Mouse (Mus musculus): ENCODE measurements around the gene Tbl1xr1. TPM values are rescaled to one million over a fixed set of nuclear protein-coding genes. Genes with fewer than 3 reads are reported as not detected.

Gene Tbl1xr1
- total and polyA plus RNA-seq, 3 experiments = 13.5 to 67.2 (median 63.2) TPM

- TF ChIP-seq EP300 (IDR thresholded peaks at IDR 0.05; ENCODE audit: insufficient read depth, low read depth, low read length) = no peak
- TF ChIP-seq POLR2A (IDR thresholded peaks at IDR 0.05; ENCODE audit: insufficient read depth, low read depth, low read length) = no peak
- no peak for TF ChIP-seq CTCF (IDR thresholded peaks at IDR 0.05)
These were observed 31.6 kb downstream of the Tbl1xr1 start for GRCm38 (mm10) chr3:22108013-22108412.

GRCm38 (mm10) chr3:22109651-22110050, 33.2 kb downstream of the Tbl1xr1 start:
- no peak overlapping the region for H3K9ac ChIP-seq (ENCODE audit: low read depth, low read length)
- H3K27ac ChIP-seq = no peak overlapping the region
- TF ChIP-seq CTCF (IDR thresholded peaks at IDR 0.05) (peak; percentile 20; the same call in 1 of the 2 replicates), EP300 (IDR thresholded peaks at IDR 0.05; ENCODE audit: insufficient read depth, low read depth, low read length) (no peak)
- intact Hi-C loops (cut with DNase I) = no loop called here
- peaks cover 5% of the 10 kb centered on the region for H3K4me1 ChIP-seq (ENCODE audit: control insufficient read depth, insufficient read depth, low read length)
- no peaks in the 10 kb centered on the region for H3K27me3 ChIP-seq (ENCODE audit: control insufficient read depth, insufficient read depth, low read length)
- no peaks in the 10 kb centered on the region; the same call in 1 of the 2 replicates for H3K36me3 ChIP-seq (ENCODE audit: control insufficient read depth, insufficient read depth, low read length)
- H3K79me2 ChIP-seq (replicated peaks; ENCODE audit: control insufficient read depth, insufficient read depth, low read length) = peaks cover 5% of the 10 kb centered on the region
- no peak overlapping the region for H3K4me3 ChIP-seq
- 91% methylated on average over 1 of the region's 1 CpGs for WGBS
- DNase-seq = no peak

More at GRCm38 (mm10) chr3:22108013-22108412, 31.6 kb downstream of the Tbl1xr1 start:
- no peaks in the 10 kb centered on the region for H3K27me3 ChIP-seq (ENCODE audit: control insufficient read depth, insufficient read depth, low read length)
- H3K27ac ChIP-seq = no peak overlapping the region
- intact Hi-C loops (cut with DNase I) = no loop called here
- H3K4me1 ChIP-seq (ENCODE audit: control insufficient read depth, insufficient read depth, low read length) = peaks cover 5% of the 10 kb centered on the region
- DNase-seq = no peak
- peaks cover 3% of the 10 kb centered on the region for H3K79me2 ChIP-seq (replicated peaks; ENCODE audit: control insufficient read depth, insufficient read depth, low read length)
- H3K4me3 ChIP-seq = no peak overlapping the region
- no peak overlapping the region for H3K9ac ChIP-seq (ENCODE audit: low read depth, low read length)
- peaks cover 8% of the 10 kb centered on the region for H3K36me3 ChIP-seq (ENCODE audit: control insufficient read depth, insufficient read depth, low read length)

GRCm38 (mm10) chr3:22113773-22114172, 37.3 kb downstream of the Tbl1xr1 start:
- peaks cover 8% of the 10 kb centered on the region for H3K36me3 ChIP-seq (ENCODE audit: control insufficient read depth, insufficient read depth, low read length)
- no peak for DNase-seq
- no peak for TF ChIP-seq POLR2A (IDR thresholded peaks at IDR 0.05; ENCODE audit: insufficient read depth, low read depth, low read length)
- TF ChIP-seq EP300 (IDR thresholded peaks at IDR 0.05; ENCODE audit: insufficient read depth, low read depth, low read length) = no peak
- TF ChIP-seq CTCF (IDR thresholded peaks at IDR 0.05) = no peak
- intact Hi-C loops (cut with DNase I) = no loop called here
- WGBS = 90% methylated on average over 4 of the region's 4 CpGs
- no peak overlapping the region for H3K27ac ChIP-seq
- H3K4me3 ChIP-seq = no peak overlapping the region
- H3K4me1 ChIP-seq (ENCODE audit: control insufficient read depth, insufficient read depth, low read length) = peaks cover 9% of the 10 kb centered on the region
- H3K79me2 ChIP-seq (replicated peaks; ENCODE audit: control insufficient read depth, insufficient read depth, low read length) = peaks cover 11% of the 10 kb centered on the region
- H3K9ac ChIP-seq (ENCODE audit: low read depth, low read length) = no peak overlapping the region
- no peaks in the 10 kb centered on the region for H3K27me3 ChIP-seq (ENCODE audit: control insufficient read depth, insufficient read depth, low read length)

GRCm38 (mm10) chr3:22115221-22115620, 38.8 kb downstream of the Tbl1xr1 start:
- H3K4me3 ChIP-seq = no peak overlapping the region
- no peak for DNase-seq
- intact Hi-C loops (cut with DNase I) = no loop called here
- no peaks in the 10 kb centered on the region for H3K27me3 ChIP-seq (ENCODE audit: control insufficient read depth, insufficient read depth, low read length)
- peaks cover 8% of the 10 kb centered on the region for H3K36me3 ChIP-seq (ENCODE audit: control insufficient read depth, insufficient read depth, low read length)
- H3K79me2 ChIP-seq (replicated peaks; ENCODE audit: control insufficient read depth, insufficient read depth, low read length) = peaks cover 12% of the 10 kb centered on the region
- H3K27ac ChIP-seq = no peak overlapping the region
- TF ChIP-seq CTCF (IDR thresholded peaks at IDR 0.05) = no peak
- TF ChIP-seq POLR2A (IDR thresholded peaks at IDR 0.05; ENCODE audit: insufficient read depth, low read depth, low read length) = no peak
- no peak for TF ChIP-seq EP300 (IDR thresholded peaks at IDR 0.05; ENCODE audit: insufficient read depth, low read depth, low read length)
- H3K9ac ChIP-seq (ENCODE audit: low read depth, low read length) = no peak overlapping the region
- 14% methylated on average over 2 of the region's 2 CpGs for WGBS
- peaks cover 11% of the 10 kb centered on the region for H3K4me1 ChIP-seq (ENCODE audit: control insufficient read depth, insufficient read depth, low read length)

- H3K4me1 ChIP-seq (ENCODE audit: control insufficient read depth, insufficient read depth, low read length) = peaks cover 11% of the 10 kb centered on the region
- H3K4me3 ChIP-seq = no peak overlapping the region
- H3K9ac ChIP-seq (ENCODE audit: low read depth, low read length) = no peak overlapping the region
- 84% methylated on average over 3 of the region's 3 CpGs for WGBS
- TF ChIP-seq POLR2A (IDR thresholded peaks at IDR 0.05; ENCODE audit: insufficient read depth, low read depth, low read length) = no peak
- TF ChIP-seq CTCF (IDR thresholded peaks at IDR 0.05) = no peak
- no peak for TF ChIP-seq EP300 (IDR thresholded peaks at IDR 0.05; ENCODE audit: insufficient read depth, low read depth, low read length)
- H3K36me3 ChIP-seq (ENCODE audit: control insufficient read depth, insufficient read depth, low read length) = peaks cover 8% of the 10 kb centered on the region
- no peaks in the 10 kb centered on the region for H3K27me3 ChIP-seq (ENCODE audit: control insufficient read depth, insufficient read depth, low read length)
- intact Hi-C loops (cut with DNase I) = no loop called here
- no peak overlapping the region for H3K27ac ChIP-seq
- no peak for DNase-seq
- peaks cover 12% of the 10 kb centered on the region for H3K79me2 ChIP-seq (replicated peaks; ENCODE audit: control insufficient read depth, insufficient read depth, low read length)
These were observed 39.2 kb downstream of the Tbl1xr1 start for GRCm38 (mm10) chr3:22115678-22116077.

GRCm38 (mm10) chr3:22116188-22116587, 39.7 kb downstream of the Tbl1xr1 start:
- peaks cover 12% of the 10 kb centered on the region for H3K79me2 ChIP-seq (replicated peaks; ENCODE audit: control insufficient read depth, insufficient read depth, low read length)
- H3K4me1 ChIP-seq (ENCODE audit: control insufficient read depth, insufficient read depth, low read length) = peaks cover 11% of the 10 kb centered on the region
- no peak for TF ChIP-seq EP300 (IDR thresholded peaks at IDR 0.05; ENCODE audit: insufficient read depth, low read depth, low read length)
- TF ChIP-seq CTCF (IDR thresholded peaks at IDR 0.05) = no peak
- TF ChIP-seq POLR2A (IDR thresholded peaks at IDR 0.05; ENCODE audit: insufficient read depth, low read depth, low read length) = no peak
- peaks cover 8% of the 10 kb centered on the region for H3K36me3 ChIP-seq (ENCODE audit: control insufficient read depth, insufficient read depth, low read length)
- no peaks in the 10 kb centered on the region for H3K27me3 ChIP-seq (ENCODE audit: control insufficient read depth, insufficient read depth, low read length)
- DNase-seq = no peak
- H3K4me3 ChIP-seq = no peak overlapping the region
- H3K9ac ChIP-seq (ENCODE audit: low read depth, low read length) = no peak overlapping the region
- no peak overlapping the region for H3K27ac ChIP-seq
- intact Hi-C loops (cut with DNase I) = no loop called here
- WGBS = 57% methylated on average over 1 of the region's 1 CpGs

Measured in heart, adult 2 months (tissue).